Mouse (Mus musculus) adrenal gland, postnatal 10 days (tissue): ENCODE data around the gene Psmf1. TPM values are rescaled to one million over a fixed set of nuclear protein-coding genes. Genes with fewer than 3 reads are reported as not detected.

Experiments
- DNase-seq: peaks from one replicate; pipeline ENCODE4 v3.0.0; 2021; ENCODE audit warnings: mixed read lengths
- total RNA-seq, 2 experiments: library from RNA; stranded (reverse); gene quantifications; 2 replicates each; pipeline ENCODE4 v1.2.3; 2021

Gene Psmf1
- total RNA-seq, 2 experiments from 2014 or later, result 37.2 to 40.5 TPM

GRCm38 (mm10) chr2:151735422-151735821 is 8.6 kb downstream of the Psmf1 start:
- no peak for DNase-seq

- no peak for DNase-seq
These were observed 10.7 kb downstream of the Psmf1 start for GRCm38 (mm10) chr2:151733151-151733865.

GRCm38 (mm10) chr2:151724094-151724493 is 19.9 kb downstream of the Psmf1 start:
- no peak for DNase-seq

- no peak for DNase-seq
These were observed 27.5 kb downstream of the Psmf1 start for GRCm38 (mm10) chr2:151716318-151717055.

GRCm38 (mm10) chr2:151715526-151715925 is 28.5 kb downstream of the Psmf1 start:
- no peak for DNase-seq

- peak; percentile 63 for DNase-seq
These were observed 31.3 kb downstream of the Psmf1 start for GRCm38 (mm10) chr2:151712647-151713046.

GRCm38 (mm10) chr2:151702851-151703190 is 41.2 kb downstream of the Psmf1 start:
- DNase-seq, result no peak

- DNase-seq, result peak; percentile 66
These were observed 41.7 kb downstream of the Psmf1 start for GRCm38 (mm10) chr2:151702146-151702850.

- no peak for DNase-seq
These were observed 42.5 kb downstream of the Psmf1 start, which contains the start of gene Tmem74b for GRCm38 (mm10) chr2:151701231-151702145. TSS of gene Tmem74b (plus strand) at chr2:151702008.

- DNase-seq, result no peak
These were observed 61.0 kb downstream of the Psmf1 start for GRCm38 (mm10) chr2:151682976-151683375.

GRCm38 (mm10) chr2:151682357-151682756 is 61.6 kb downstream of the Psmf1 start:
- peak; percentile 33 for DNase-seq

GRCm38 (mm10) chr2:151676234-151676633 is 67.8 kb downstream of the Psmf1 start:
- DNase-seq, result no peak

GRCm38 (mm10) chr2:151670968-151671329 is 73.0 kb downstream of the Psmf1 start:
- no peak for DNase-seq

- DNase-seq, result no peak
These were observed 73.7 kb downstream of the Psmf1 start for GRCm38 (mm10) chr2:151670026-151670967.

GRCm38 (mm10) chr2:151668433-151668832 is 75.6 kb downstream of the Psmf1 start, which contains the start of gene Rad21l:
TSS of gene Rad21l (minus strand) at chr2:151668533.
- DNase-seq, result no peak

Other genes starting within 250 kb of the Psmf1 start
- gene Fkbp1a, start 201.7 kb downstream of the Psmf1 start, total RNA-seq, result 100 to 1,000 TPM; 265 to 283 TPM
- gene Sdcbp2, start 171.6 kb downstream of the Psmf1 start, total RNA-seq, result 1 to 10 TPM; 2.2 to 2.3 TPM
- 1 to 10 TPM; 6.2 to 9.1 TPM for gene Snph, start 111.6 kb downstream of the Psmf1 start, total RNA-seq
- gene Rad21l, start 75.7 kb downstream of the Psmf1 start, total RNA-seq, result not detected
- 1 to 10 TPM; 1.1 to 3.7 TPM for gene Tmem74b, start 42.2 kb downstream of the Psmf1 start, total RNA-seq
- not detected for gene Rspo4, start 98.7 kb upstream of the Psmf1 start, total RNA-seq
- gene Angpt4, start 167.0 kb upstream of the Psmf1 start, total RNA-seq, result under 1 TPM in 1 of 2 experiments, not detected in 1; 0.51 TPM
- gene Fam110a, start 236.0 kb upstream of the Psmf1 start, total RNA-seq, result 1 to 10 TPM; 7.0 to 9.7 TPM